Mouse (Mus musculus): ENCODE measurements at regions not wholly inside any gene's neighbourhood (a gene's known extent, or its start where the extent isn't known, plus 50 kb on each side); places are given as distances from the start of the nearest gene placed in this dataset.

DNA sequence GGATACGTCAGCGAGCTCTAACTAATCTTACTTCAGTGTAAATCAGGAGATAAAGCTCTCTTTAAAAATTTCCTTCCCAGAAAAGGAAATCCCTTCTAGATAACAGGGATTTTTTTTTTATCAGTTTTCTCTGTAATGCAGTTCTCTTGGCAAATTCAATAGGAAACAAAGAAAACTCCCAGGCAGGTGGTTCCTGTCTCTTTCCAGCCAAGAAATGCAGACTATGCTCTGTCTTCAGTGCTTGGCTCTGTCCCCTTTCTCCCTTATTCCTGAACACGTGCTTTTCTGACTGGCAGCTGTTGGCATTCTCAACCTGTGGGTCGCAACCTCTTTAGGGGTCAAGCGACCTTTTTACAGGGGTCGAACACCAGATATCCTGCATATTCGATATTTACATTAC is 121.5 kb downstream of the Gm5426 start:
- H3K9me3 ChIP-seq = no peaks in the 10 kb centered on the region
- no peak overlapping the region for H3K9ac ChIP-seq
- H3K4me2 ChIP-seq = no peak overlapping the region
- WGBS = 84% methylated on average over 7 of the region's 7 CpGs
- no peaks in the 10 kb centered on the region for H3K36me3 ChIP-seq
- no peak overlapping the region for H3K27ac ChIP-seq (replicated peaks)
- no peak for ATAC-seq (ENCODE audit: low read depth)
- H3K4me3 ChIP-seq = no peak overlapping the region
- H3K27me3 ChIP-seq = no peaks in the 10 kb centered on the region
- H3K4me1 ChIP-seq (replicated peaks) = no peaks in the 10 kb centered on the region

DNA sequence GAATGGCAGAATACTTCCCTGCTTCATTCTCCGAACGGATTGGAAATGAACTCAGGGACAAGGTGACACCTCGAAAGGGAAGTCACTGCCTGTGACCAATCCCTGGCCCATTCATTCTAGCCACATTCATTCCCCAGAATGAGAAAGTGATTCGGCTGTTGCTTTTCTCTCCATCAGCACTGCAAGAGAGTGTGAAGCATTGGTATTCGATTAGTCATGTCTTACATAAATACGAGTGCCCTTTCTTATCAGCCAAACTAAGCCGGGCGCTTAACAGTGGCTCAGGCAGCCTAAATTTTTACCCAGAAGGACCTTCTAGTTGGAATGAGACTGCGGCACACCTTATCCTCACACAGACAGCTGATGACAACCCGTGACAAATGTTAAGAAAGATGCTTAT is 122.8 kb downstream of the Gm5426 start:
- 91% methylated on average over 10 of the region's 10 CpGs for WGBS

DNA sequence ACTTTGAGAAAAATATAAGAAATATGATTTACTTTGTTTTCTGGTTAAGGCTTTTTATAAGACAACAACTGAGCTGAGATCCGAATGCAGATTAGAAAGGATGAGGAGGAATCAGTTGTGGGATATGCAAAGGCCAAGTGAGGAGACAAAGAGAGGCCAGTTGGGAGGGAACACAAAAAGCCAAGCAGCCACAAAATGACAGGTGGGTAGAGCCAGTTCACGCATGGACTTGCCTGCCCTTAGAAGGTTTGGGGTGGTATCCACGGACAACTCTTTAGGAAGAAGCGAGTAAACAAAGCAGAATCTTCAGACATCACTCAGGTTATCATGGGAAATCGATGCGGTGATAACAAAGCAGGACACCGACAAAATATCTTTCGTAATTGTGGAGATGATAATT is 123.2 kb downstream of the Gm5426 start:
- Histone ChIP-seq H3K4me3 (no peak overlapping the region), H3K4me1 (replicated peaks) (peaks cover 8% of the 10 kb centered on the region), H3K9ac (no peak overlapping the region), H3K4me2 (no peak overlapping the region), H3K36me3 (no peaks in the 10 kb centered on the region), H3K9me3 (no peaks in the 10 kb centered on the region), H3K27ac (replicated peaks) (no peak overlapping the region), H3K27me3 (no peaks in the 10 kb centered on the region)
- ATAC-seq (ENCODE audit: low read depth) = no peak
- WGBS = 91% methylated on average over 8 of the region's 8 CpGs

More for the DNA sequence above, 122.8 kb downstream of the Gm5426 start:
- Histone ChIP-seq H3K36me3 (no peaks in the 10 kb centered on the region), H3K9me3 (no peaks in the 10 kb centered on the region), H3K4me2 (no peak overlapping the region), H3K27me3 (no peaks in the 10 kb centered on the region), H3K4me1 (replicated peaks) (peaks cover 7% of the 10 kb centered on the region), H3K27ac (replicated peaks) (no peak overlapping the region), H3K9ac (no peak overlapping the region), H3K4me3 (no peak overlapping the region)
- ATAC-seq (ENCODE audit: low read depth) = no peak

DNA sequence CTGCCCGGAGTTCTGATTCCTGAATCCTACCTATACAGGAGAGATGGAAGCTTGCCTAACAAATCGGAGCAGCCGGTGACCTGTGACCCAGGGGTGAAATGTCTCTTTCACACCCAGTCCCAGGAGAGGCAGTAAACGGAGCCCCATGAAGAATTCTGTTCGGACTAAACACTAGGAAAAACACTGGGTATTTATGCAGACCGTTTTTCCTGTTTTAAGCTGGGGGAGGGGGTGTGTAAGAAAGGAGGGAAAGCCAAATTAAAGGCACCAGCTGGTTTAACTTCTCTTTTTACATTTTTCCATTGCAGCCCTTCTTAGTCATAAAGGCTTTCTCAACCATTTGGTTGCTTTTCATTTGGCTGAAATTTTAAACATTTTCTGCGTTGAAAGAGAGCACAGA is 127.1 kb downstream of the Gm5426 start:
- WGBS = 21% methylated on average over 7 of the region's 7 CpGs
- no peaks in the 10 kb centered on the region for H3K36me3 ChIP-seq
- no peak for ATAC-seq (ENCODE audit: low read depth)
- H3K4me3 ChIP-seq = no peak overlapping the region
- peaks cover 24% of the 10 kb centered on the region for H3K4me1 ChIP-seq (replicated peaks)
- H3K4me2 ChIP-seq = no peak overlapping the region
- H3K27ac ChIP-seq (replicated peaks) = no peak overlapping the region
- no peaks in the 10 kb centered on the region for H3K27me3 ChIP-seq
- H3K9ac ChIP-seq = 0 out of 2 replicates have a peak overlapping the region, but pooled peaks have one; percentile 12
- no peaks in the 10 kb centered on the region for H3K9me3 ChIP-seq

DNA sequence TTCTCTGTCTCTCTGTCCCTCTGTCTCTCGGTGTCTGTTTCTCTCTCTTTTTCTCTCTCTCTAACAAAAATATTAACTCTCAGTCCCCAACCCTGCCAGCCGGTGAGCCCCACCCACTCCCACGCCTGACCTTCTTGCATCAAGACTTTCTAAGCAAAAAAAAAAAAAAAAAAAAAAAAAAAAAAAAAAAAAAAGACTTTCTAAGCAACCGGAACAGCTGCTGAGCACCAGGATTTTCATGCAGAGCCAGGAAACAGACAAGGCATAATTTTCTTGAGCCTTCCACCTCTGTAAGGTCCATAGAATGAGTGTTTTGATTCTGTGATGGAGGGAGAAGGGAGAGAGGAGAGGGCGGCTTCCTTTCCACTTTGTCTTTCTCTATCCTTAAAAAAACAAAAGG is 128.0 kb downstream of the Gm5426 start:
- Histone ChIP-seq H3K4me1 (replicated peaks) (peaks cover 24% of the 10 kb centered on the region), H3K27me3 (no peaks in the 10 kb centered on the region), H3K9ac (no peak overlapping the region), H3K4me3 (no peak overlapping the region), H3K36me3 (no peaks in the 10 kb centered on the region), H3K4me2 (no peak overlapping the region), H3K27ac (replicated peaks) (no peak overlapping the region), H3K9me3 (no peaks in the 10 kb centered on the region)
- 37% methylated on average over 5 of the region's 5 CpGs for WGBS
- no peak for ATAC-seq (ENCODE audit: low read depth)

DNA sequence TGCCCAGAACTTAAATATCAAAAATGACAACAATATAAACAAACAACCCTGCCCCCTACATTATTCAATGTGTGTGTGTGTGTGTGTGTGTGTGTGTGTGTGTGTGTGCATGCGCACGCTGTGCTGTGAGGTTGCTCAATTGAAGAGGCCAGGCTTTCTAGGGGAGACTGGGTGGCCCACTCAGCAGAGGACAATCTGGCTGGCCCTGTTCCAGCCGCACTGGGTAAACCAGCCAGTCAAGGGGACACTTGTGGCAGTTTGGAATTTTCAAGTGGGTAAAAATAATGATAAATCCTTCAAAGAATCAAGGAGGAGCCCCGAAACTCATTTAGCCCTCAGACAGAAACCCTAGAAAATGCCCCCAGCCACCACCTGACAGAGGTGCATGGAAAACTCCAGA is 128.5 kb downstream of the Gm5426 start:
- Histone ChIP-seq H3K36me3 (no peaks in the 10 kb centered on the region), H3K4me2 (no peak overlapping the region), H3K4me1 (replicated peaks) (peaks cover 24% of the 10 kb centered on the region), H3K27ac (replicated peaks) (no peak overlapping the region), H3K27me3 (no peaks in the 10 kb centered on the region), H3K9ac (no peak overlapping the region), H3K9me3 (no peaks in the 10 kb centered on the region), H3K4me3 (no peak overlapping the region)
- 72% methylated on average over 4 of the region's 4 CpGs for WGBS
- no peak for ATAC-seq (ENCODE audit: low read depth)

DNA sequence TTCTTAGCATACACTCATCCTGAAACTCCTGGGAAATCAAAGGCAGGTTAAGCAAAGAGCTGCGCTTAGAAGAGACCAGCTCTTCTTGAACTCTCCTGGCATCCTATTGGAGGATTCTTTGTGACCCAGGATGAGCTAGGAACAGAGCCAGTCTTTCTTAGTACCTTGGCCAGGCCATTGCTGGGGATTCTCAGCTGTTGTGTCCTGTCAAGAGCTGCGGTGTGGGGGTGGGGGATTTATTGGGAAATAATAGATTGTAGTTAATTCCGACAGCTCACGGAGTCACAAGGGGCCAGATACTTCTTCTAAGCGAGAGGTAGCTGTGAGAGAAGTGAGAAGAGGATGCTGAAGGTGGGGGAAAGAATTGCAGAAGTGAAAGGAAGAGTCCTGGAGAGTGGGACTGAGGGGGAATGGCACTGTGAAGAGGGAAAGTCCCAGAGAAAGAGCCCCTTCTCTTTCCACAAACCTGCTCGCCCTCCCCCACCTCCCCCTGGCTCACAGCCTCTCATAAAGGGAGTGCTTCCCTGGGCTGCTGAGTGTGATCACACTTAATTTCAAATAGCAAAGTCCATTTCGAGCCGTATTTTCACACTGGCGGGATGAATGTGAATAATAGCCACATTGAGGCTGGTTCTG is 129.8 kb downstream of the Gm5426 start:
- Histone ChIP-seq H3K9me3 (no peaks in the 10 kb centered on the region), H3K27me3 (no peaks in the 10 kb centered on the region), H3K27ac (replicated peaks) (no peak overlapping the region), H3K4me2 (no peak overlapping the region), H3K4me1 (replicated peaks) (peaks cover 24% of the 10 kb centered on the region), H3K9ac (no peak overlapping the region), H3K4me3 (no peak overlapping the region), H3K36me3 (no peaks in the 10 kb centered on the region)
- no peak; the same call in 1 of the 2 replicates for ATAC-seq (ENCODE audit: low read depth)
- 56% methylated on average over 9 of the region's 9 CpGs for WGBS

DNA sequence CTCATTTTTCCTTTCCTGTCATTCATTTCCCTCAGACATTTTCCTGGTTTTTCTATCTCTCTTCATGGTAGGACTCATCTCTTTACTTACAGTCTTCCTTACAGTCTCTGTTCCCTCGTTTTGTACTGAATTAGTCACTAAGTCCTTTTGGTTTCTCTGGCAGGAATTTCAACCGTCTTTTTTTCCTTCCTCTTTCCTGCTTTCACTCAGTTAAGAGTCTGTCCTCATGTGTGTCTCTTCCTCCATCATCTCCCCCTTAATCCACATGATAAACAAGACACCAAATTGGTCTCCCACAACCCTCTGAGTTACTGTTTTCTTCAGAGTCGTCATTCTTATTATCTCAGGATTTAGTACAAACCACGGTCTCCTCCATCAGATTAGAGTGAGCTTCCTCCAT is 131.2 kb downstream of the Gm5426 start:
- Histone ChIP-seq H3K9me3 (no peaks in the 10 kb centered on the region), H3K36me3 (no peaks in the 10 kb centered on the region), H3K27me3 (no peaks in the 10 kb centered on the region), H3K4me3 (no peak overlapping the region), H3K9ac (no peak overlapping the region), H3K4me1 (replicated peaks) (peaks cover 24% of the 10 kb centered on the region), H3K4me2 (no peak overlapping the region), H3K27ac (replicated peaks) (no peak overlapping the region)
- ATAC-seq (ENCODE audit: low read depth) = no peak
- WGBS = 91% methylated on average over 4 of the region's 4 CpGs

DNA sequence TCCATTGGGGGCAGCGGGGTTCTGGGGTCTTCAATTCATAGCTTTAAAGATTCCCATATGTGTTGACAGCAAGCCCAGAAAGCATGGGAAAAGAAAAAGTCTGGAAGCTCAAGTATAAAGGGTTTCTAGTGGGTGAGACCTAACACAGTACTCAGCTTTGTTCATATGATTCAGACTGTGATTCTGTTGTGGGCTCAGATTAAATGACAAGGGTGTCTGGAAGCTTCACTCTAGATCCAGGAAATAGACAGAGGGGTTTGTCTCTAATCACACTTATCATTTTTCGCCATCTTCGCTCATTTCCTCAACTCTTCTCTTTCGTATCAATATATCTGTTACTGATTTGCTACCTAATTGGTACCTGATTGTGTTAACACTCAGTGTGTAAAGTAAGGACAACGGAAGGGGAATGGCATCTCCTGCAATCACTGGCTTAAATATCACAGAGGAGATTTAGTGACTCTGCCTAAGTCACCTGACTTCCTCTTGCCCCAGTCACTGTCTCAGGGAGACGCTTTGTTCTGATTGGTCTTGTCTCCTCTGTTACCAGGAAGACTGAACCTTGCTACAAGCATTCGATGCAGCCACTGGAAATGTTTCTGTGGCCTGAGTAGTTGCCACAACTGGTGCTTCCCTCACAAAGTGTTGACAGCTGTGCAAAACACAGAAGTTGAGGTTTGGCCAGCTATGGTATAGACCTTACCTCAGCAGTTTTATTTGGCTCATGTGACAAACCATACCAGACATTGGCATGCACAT is 137.4 kb downstream of the Gm5426 start:
- no peak overlapping the region for H3K4me3 ChIP-seq
- H3K36me3 ChIP-seq = no peaks in the 10 kb centered on the region
- no peak overlapping the region for H3K4me2 ChIP-seq
- H3K27me3 ChIP-seq = no peaks in the 10 kb centered on the region
- 85% methylated on average over 7 of the region's 7 CpGs for WGBS
- ATAC-seq (ENCODE audit: low read depth) = no peak
- no peaks in the 10 kb centered on the region for H3K9me3 ChIP-seq
- no peak overlapping the region for H3K9ac ChIP-seq
- H3K27ac ChIP-seq (replicated peaks) = no peak overlapping the region
- H3K4me1 ChIP-seq (replicated peaks) = no peaks in the 10 kb centered on the region

DNA sequence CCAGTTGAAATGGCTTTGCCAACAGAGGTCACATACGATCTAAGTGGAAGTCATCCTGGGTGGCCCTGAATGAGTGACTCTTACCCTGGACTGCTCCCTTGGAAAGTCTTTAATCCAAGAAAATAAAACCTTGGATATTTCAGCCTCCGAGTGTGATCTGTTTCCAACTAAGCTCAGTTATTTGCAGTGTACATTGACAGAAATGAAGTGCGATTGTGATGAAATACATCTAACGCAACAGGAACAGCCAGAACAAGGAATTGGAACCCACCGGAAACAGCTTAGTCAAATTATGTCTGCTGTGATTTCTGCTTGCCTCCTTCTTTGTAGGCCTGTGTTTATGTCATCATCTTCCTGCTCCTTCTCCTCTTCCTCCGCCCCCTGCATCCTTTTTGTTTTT is 143.7 kb downstream of the Gm5426 start:
- no peak overlapping the region for H3K27ac ChIP-seq (replicated peaks)
- no peak overlapping the region for H3K9ac ChIP-seq

DNA sequence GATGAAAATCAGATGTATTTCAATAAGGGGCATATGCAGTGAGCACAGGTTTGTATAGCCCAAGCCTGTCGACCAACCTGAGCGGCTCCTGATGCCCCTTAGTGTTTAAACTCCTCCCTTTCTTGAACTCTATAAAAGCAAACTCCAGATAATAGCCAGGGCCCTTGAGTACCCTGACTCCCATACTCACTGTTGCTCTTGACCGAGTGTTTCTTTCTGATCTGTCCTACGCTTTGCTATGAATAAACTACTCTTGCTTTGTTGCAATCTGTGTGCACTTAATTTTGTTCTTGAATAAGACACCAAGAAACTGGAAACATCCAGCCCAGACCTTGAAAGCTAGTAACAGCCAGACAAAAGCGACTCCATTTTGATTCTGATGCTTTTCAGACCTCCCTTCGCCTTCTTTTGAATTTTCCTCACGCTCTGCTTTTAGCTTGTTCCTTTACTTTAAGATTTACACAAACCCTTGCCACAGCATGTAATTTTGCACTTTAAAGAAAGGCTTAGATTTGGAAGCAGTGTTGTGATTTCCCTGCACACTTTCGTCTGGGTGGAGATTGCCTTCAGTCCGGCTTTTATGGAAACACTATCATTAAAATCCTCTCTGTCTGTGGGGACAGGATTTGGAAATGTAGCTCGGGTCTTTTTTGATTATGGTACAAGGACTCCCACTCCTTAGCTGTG is 149.1 kb downstream of the Gm5426 start:
- no peak for ATAC-seq (ENCODE audit: low read depth)
- H3K36me3 ChIP-seq = no peaks in the 10 kb centered on the region

More for the DNA sequence above, 143.7 kb downstream of the Gm5426 start:
- no peak for ATAC-seq (ENCODE audit: low read depth)
- Histone ChIP-seq H3K36me3 (no peaks in the 10 kb centered on the region), H3K4me2 (no peak overlapping the region), H3K4me1 (replicated peaks) (no peaks in the 10 kb centered on the region), H3K9me3 (no peaks in the 10 kb centered on the region), H3K4me3 (no peak overlapping the region), H3K27me3 (no peaks in the 10 kb centered on the region)
- WGBS = 94% methylated on average over 6 of the region's 6 CpGs

DNA sequence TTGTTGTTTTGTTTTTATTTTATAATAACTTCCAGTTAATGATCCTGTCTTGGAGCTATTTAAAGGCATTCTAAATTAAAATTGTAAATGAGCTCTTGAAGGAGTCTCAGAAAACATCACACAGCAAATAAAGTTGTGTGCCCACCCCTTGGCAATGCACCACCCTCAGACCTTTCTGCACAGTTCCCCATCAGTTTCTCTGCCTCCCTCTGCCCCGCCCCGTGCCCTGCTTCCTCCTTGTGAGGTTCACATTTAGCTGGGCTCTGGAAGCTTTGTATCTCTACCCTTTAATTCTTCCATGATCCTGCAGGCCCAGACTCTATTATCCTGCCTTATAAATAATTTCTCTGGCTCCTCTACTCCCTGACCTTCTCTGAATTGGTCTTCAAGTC is 149.7 kb downstream of the Gm5426 start:
- no peaks in the 10 kb centered on the region; the same call in 1 of the 2 replicates for H3K4me1 ChIP-seq (replicated peaks)
- WGBS = 62% methylated on average over 2 of the region's 2 CpGs
- no peak for ATAC-seq (ENCODE audit: low read depth)

More for the DNA sequence above, 149.1 kb downstream of the Gm5426 start:
- Histone ChIP-seq H3K4me1 (replicated peaks) (no peaks in the 10 kb centered on the region; the same call in 1 of the 2 replicates), H3K9ac (no peak overlapping the region), H3K27ac (replicated peaks) (no peak overlapping the region), H3K4me2 (no peak overlapping the region), H3K9me3 (no peaks in the 10 kb centered on the region), H3K4me3 (no peak overlapping the region), H3K27me3 (no peaks in the 10 kb centered on the region)
- 52% methylated on average over 10 of the region's 10 CpGs for WGBS

More for the DNA sequence above, 149.7 kb downstream of the Gm5426 start:
- Histone ChIP-seq H3K9me3 (no peaks in the 10 kb centered on the region), H3K36me3 (no peaks in the 10 kb centered on the region), H3K27ac (replicated peaks) (no peak overlapping the region), H3K4me3 (no peak overlapping the region), H3K27me3 (no peaks in the 10 kb centered on the region), H3K4me2 (no peak overlapping the region), H3K9ac (no peak overlapping the region)

Measured in neural tube, embryonic 13.5 days (tissue).